Mouse (Mus musculus) G1E (cell line): ENCODE data around the gene Atf3.

Experiments
- CTCF ChIP-seq: IDR thresholded peaks from 2 replicates; pipeline ENCODE4 v1.5.1; 2012; ENCODE audit warnings: low read depth, low read length, inconsistent platforms, mixed read lengths
- GATA1 ChIP-seq: IDR thresholded peaks from 2 replicates; pipeline ENCODE4 v1.6.1; 2012; ENCODE audit warnings: borderline replicate concordance, low read length, inconsistent platforms, mixed read lengths
- TAL1 ChIP-seq: conservative IDR thresholded peaks from 2 replicates; pipeline ENCODE4 v1.6.1; 2012; ENCODE audit warnings: low read depth, low read length, inconsistent platforms, mixed read lengths

DNA sequence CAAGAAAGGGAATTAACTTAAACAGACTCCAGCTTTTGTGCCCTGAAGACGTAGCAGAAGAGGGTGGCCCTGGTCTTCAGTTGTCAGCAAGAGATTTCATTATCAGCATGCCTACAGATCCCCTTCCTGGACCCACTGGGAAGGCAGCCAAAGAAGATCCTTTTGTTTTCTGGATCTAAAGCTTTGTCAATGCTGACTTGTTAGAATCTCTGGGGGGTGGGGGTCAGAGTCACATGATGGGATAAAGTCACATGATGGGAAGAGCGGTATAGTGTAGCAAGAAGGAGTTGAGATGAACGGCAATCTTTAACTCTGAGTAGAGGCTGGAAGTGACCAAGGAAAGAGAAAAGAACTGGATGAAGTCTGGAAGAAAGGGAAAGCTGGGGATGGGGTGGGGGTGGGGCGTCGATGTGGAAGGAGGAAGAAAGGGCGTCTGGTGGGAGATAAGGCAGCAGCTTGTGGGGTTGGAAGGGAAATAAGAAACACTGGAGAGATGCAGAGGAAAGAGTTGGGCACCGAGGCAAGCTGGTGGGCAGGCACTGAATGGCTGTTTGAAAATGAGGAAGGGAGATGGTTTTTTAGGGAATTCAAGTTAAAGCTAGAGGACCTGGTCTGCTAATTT, 78.9 kb downstream of the Atf3 start:
- TF ChIP-seq CTCF (no peak), GATA1 (no peak), TAL1 (no peak)
